Mouse (Mus musculus): ENCODE results near the gene Tspan11.

- TF ChIP-seq CTCF (IDR thresholded peaks at IDR 0.05; ENCODE audit: low read depth, low read length) (no peak), POLR2A (IDR thresholded peaks at IDR 0.05; ENCODE audit: borderline replicate concordance, low read depth, low read length) (no peak)
Observed at GRCm38 (mm10) chr6:127849496-127849895, 37.9 kb upstream of the Tspan11 start.
